9 mouse cellular contexts compared by ENCODE assay signal in the genomic region with DNA sequence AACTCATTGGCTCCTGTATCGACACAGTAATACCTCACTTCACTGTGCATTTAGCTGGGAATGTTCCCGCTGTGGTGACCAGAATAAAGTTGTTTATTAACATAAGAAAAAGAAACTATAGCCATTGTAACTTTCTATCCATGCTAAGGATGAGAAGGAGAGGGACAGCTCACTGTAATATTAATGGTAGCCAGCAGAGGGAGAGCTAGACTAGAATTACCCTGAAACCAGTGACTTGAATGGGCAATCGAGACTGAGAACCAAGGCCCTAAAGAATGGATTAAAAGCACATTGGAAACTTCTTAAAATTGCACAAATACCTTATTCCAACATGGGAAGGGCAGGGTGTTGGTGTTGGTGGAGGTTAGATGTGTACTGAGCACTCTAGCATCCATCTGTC. TPM values are rescaled to one million over a fixed set of nuclear protein-coding genes. Genes with fewer than 3 reads are reported as not detected.
DNase-seq lines count a peak whose midpoint lies in the region; ATAC-seq lines count a peak whose summit lies in the region.
"Had no signal": no experiment of that assay in that cellular context is flagged by ENCODE, and none has a peak within 500 bp of the region (broad histone marks: within the 10 kb centered on the region; RNA-seq: fewer than 3 reads in every experiment).

No protein-coding gene starts in this region.

- H3K36me3 ChIP-seq in kidney, embryonic 14.5 days (ENCODE audit: control insufficient read depth, insufficient read depth, low read length): no peaks in the 10 kb centered on the region
- no peaks in the 10 kb centered on the region for H3K36me3 ChIP-seq in embryonic facial prominence, embryonic 14.5 days (ENCODE audit: control insufficient read depth, insufficient read depth, low read length)
- H3K36me3 ChIP-seq: liver, embryonic 15.5 days had no signal

- WGBS in kidney, embryonic 14.5 days: 36% methylated on average over 3 of the region's 3 CpGs
- WGBS in embryonic facial prominence, embryonic 14.5 days: 27% methylated on average over 3 of the region's 3 CpGs

- H3K27me3 ChIP-seq in kidney, embryonic 14.5 days (ENCODE audit: control insufficient read depth, insufficient read depth, low read length): no peaks in the 10 kb centered on the region
- no peaks in the 10 kb centered on the region for H3K27me3 ChIP-seq in embryonic facial prominence, embryonic 14.5 days (replicated peaks; ENCODE audit: control insufficient read depth, insufficient read depth, low read length)
- H3K27me3 ChIP-seq: liver, embryonic 15.5 days had no signal

- peak; percentile 35 for DNase-seq in CD4-positive, CD25-positive, alpha-beta regulatory T cell, adult 2 months (ENCODE audit: low read depth, low spot score)
- DNase-seq in kidney, postnatal 10 days: peak; percentile 49
- peak; percentile 11 for DNase-seq in MEL-GATA-1-ER (ENCODE audit: extremely low read depth, low read depth)
- DNase-seq in embryonic facial prominence, embryonic 14.5 days (ENCODE audit: low spot score): peak; percentile 16
- peak; percentile 32 for DNase-seq in retina, adult 2 months (ENCODE audit: low read depth, low spot score)
- no peak for DNase-seq in neural tube, embryonic 10.5 days (ENCODE audit: extremely low spot score, low spot score)

- no peak for ATAC-seq in CD4-positive, CD25-positive, alpha-beta regulatory T cell, adult 4 months
- no peak for ATAC-seq in kidney, embryonic 14.5 days (ENCODE audit: low FRiP score, low TSS enrichment)
- ATAC-seq in embryonic facial prominence, embryonic 14.5 days (ENCODE audit: low read depth): no peak

- H3K4me3 ChIP-seq in kidney, embryonic 14.5 days (ENCODE audit: low read length): no peak overlapping the region
- no peak overlapping the region for H3K4me3 ChIP-seq in embryonic facial prominence, embryonic 14.5 days (ENCODE audit: low read depth, low read length)
- H3K4me3 ChIP-seq: liver, embryonic 15.5 days had no signal

- no peak overlapping the region for H3K9ac ChIP-seq in kidney, embryonic 14.5 days (ENCODE audit: low read depth, low read length)
- no peak overlapping the region for H3K9ac ChIP-seq in embryonic facial prominence, embryonic 14.5 days (ENCODE audit: low read depth, low read length)
- H3K9ac ChIP-seq: liver, embryonic 15.5 days had no signal

- no peak overlapping the region for H3K4me2 ChIP-seq in kidney, embryonic 14.5 days (replicated peaks; ENCODE audit: low read depth, low read length)
- H3K4me2 ChIP-seq in embryonic facial prominence, embryonic 14.5 days (ENCODE audit: low read depth, low read length): no peak overlapping the region
- H3K4me2 ChIP-seq: liver, embryonic 15.5 days had no signal

- H3K27ac ChIP-seq in kidney, embryonic 14.5 days (ENCODE audit: low read depth, low read length): no peak overlapping the region
- H3K27ac ChIP-seq in embryonic facial prominence, embryonic 14.5 days (replicated peaks; ENCODE audit: low read depth, low read length): no peak overlapping the region
- H3K27ac ChIP-seq: liver, embryonic 15.5 days had no signal

- no peaks in the 10 kb centered on the region for H3K4me1 ChIP-seq in kidney, embryonic 14.5 days (ENCODE audit: control insufficient read depth, insufficient read depth, low read length)
- H3K4me1 ChIP-seq in embryonic facial prominence, embryonic 14.5 days (ENCODE audit: control insufficient read depth, insufficient read depth, low read length): no peaks in the 10 kb centered on the region
- H3K4me1 ChIP-seq: liver, embryonic 15.5 days had no signal

- no peaks in the 10 kb centered on the region for H3K9me3 ChIP-seq in kidney, embryonic 14.5 days (ENCODE audit: control insufficient read depth, low read length)
- no peaks in the 10 kb centered on the region for H3K9me3 ChIP-seq in embryonic facial prominence, embryonic 14.5 days (ENCODE audit: control insufficient read depth, low read length)
- H3K9me3 ChIP-seq: liver, embryonic 15.5 days had no signal

RNA-seq across cellular contexts. Expression of gene Tgm6, which starts 44.0 kb away (rescaled TPM):
- polyA plus RNA-seq in CD4-positive, CD25-positive, alpha-beta regulatory T cell, adult 4 months (2017; shearing (Covaris generic)): not detected
- not detected in 2 replicates for polyA plus RNA-seq in kidney, embryonic 14.5 days (2014; fragmentation: Nextera tagmentation; extraction: Ambion mirVana)
- polyA plus RNA-seq in embryonic facial prominence, embryonic 14.5 days (2014; fragmentation: Nextera tagmentation; extraction: Ambion mirVana): 0.07 TPM in 1 of 2 replicates, not detected in the other
- polyA plus RNA-seq: liver, embryonic 15.5 days had no signal

RNA-seq across cellular contexts. Expression of gene Tgm3, which starts 56.1 kb away (rescaled TPM):
- polyA plus RNA-seq in CD4-positive, CD25-positive, alpha-beta regulatory T cell, adult 4 months (2017; shearing (Covaris generic)): not detected
- not detected in 2 replicates for polyA plus RNA-seq in kidney, embryonic 14.5 days (2014; fragmentation: Nextera tagmentation; extraction: Ambion mirVana)
- 0.49 and 0.84 TPM in 2 replicates for polyA plus RNA-seq in embryonic facial prominence, embryonic 14.5 days (2014; fragmentation: Nextera tagmentation; extraction: Ambion mirVana)
- polyA plus RNA-seq: liver, embryonic 15.5 days had no signal
